Mouse (Mus musculus): ENCODE measurements at regions not wholly inside any gene's neighbourhood (a gene's known extent, or its start where the extent isn't known, plus 50 kb on each side); places are given as distances from the start of the nearest gene placed in this dataset.

- no peak for DNase-seq (ENCODE audit: extremely low spot score in 1 of 2, low spot score in 1 of 2)
These were observed 215.6 kb upstream of the Ins1 start for GRCm38 (mm10) chr19:52048378-52048978.

DNA sequence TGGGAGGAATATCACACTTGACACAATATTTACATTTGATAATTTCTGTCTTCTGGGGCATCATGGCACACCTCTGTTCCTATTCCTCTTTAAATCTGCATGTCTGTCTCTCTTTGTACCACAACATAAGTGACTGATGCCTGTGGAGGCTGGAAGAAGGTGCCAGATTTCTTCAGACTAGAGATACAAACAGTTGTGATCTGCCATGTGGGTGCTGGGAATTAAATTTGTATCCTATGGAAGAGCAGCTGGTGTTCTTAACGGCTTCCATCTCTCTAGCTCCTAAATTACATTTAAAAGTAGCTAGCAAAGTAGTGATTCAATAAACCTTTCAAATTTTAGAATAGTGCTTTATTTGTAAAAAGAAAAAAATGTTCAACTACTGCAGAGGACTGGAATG lies 195.3 kb upstream of the Ins1 start:
- DNase-seq (ENCODE audit: extremely low spot score in 1 of 2, low spot score in 1 of 2), result peak; percentile 44 to 49

GRCm38 (mm10) chr19:52069919-52070528 lies 194.1 kb upstream of the Ins1 start:
- peak in 1 of 2 experiments; percentile 5 for DNase-seq (ENCODE audit: extremely low spot score in 1 of 2, low spot score in 1 of 2)

DNA sequence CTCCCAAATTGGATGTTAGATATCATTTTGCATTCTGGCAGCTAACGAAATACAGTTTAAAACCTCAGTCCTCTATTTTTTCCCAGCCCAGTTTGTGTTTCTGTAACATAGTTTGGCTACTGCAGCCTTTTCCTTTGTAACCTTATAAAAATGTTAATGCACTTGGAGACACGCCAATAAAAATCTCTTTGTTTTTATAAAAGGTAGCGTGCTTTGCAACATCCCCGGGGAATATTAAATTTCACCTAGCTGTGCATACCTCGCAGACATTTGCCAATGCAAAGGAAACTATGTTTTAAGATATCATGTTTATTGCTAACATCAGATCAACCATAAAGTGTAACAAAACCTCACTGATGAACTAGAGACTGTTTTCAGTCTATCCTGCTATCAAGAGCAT lies 192.9 kb upstream of the Ins1 start:
- no peak for DNase-seq (ENCODE audit: extremely low spot score in 1 of 2, low spot score in 1 of 2)

DNA sequence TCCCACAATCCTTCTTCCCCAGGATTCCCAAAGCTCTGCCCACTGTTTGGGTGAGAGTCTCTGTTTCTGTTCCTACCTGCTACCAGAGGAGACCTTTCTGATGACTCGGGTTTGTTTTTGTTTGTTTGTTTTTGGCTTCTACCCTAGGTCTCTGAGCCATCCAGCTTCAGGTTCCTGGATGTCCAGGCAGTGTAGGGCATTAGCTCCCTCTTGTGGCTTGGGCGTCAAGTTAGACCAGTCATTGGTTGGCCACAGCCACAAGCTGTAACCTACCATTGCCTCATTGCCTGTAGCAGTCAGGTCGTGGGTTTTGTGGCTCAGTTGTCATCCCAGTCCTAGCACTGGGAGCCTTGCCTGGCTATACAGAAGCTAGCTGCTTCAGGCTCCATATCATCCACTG lies 185.1 kb upstream of the Ins1 start:
- no peak for DNase-seq (ENCODE audit: extremely low spot score in 1 of 2, low spot score in 1 of 2)

DNA sequence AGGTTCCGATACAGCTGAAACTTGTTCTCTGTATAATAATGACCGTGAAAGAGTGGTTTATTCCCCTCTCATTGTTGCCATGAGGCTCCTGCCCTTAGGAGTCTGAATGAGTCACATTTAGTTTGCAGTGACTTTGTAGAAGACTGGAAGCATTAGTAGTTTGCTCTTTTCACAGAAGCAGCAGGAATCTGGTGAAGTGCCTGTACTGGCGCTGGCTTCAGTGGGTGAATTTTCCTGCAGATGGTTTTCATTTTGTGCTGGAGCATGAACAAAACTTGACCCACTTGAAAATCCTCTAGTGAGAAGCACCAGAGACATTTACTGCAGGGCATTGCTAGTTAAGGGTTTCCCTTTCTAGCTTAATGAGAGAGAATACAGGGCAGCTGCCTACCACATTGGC lies 151.7 kb upstream of the Ins1 start:
- DNase-seq (ENCODE audit: extremely low spot score in 1 of 2, low spot score in 1 of 2), result peak in 1 of 2 experiments; percentile 17
